Mouse (Mus musculus) right cerebral cortex, adult 2 months (tissue): ENCODE data around the gene Stmn1.
A peak's percentile ranks its signal among the peaks of the same experiment; 100 is the strongest.

Experiments
- DNase-seq, 2 experiments: peaks; one replicate each; pipeline ENCODE4 v3.0.0; 2021 to 2022; ENCODE audit warnings: low spot score in 2 of 2

Stmn1 gene

DNA sequence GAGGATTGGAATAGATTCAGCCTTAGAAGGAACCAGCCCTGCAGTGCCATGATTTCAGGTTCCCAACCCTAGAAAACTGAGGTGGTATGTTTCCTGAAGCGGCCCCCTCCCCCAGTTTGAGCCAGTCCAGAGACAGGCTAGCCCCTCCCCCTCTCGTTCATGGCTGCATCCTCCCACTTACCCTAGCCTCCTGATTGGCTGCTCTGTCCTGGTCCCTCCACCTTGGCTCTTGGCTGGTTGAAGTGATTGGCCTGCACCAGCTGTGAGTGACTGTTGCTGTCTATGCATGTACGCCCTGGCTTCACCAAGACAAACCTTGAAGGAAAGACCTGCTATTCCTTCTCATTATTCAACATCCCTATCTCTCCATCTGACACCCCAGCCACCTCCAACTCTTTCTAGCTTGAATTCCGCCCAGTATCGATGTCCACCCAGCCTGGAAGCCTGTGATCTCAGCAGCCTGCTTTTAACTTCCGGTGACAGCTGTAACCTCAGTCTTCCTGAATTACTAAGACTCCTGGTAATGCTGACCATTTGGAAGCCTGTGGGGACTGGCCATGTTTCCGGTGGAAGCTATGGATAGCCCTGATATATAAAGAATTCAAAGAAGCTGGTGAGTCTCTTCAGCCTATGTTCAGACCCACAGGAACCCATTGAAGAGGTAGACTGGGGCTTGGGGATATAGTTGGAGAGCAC, 10.8 kb upstream of the Stmn1 start:
- no peak for DNase-seq

DNA sequence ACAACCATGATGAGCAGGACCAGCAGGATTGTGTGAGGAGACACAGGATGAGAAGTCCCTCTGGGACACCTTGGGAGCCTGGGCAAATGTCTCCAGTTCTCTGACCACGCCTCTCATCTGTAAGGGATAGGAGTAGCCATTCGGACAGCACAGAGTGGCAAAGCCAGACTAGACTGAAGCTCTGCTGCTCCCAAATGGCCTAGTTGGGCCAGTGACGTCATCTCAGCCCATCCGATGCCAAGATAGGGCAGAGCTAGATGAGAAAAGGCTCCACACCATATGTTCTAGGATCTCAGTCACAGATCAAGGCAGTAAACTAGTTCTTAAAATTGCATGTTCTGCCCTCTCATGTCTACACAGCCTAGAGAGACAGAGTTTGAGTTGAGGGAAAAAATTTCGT, 9.3 kb upstream of the Stmn1 start:
- no peak for DNase-seq

DNA sequence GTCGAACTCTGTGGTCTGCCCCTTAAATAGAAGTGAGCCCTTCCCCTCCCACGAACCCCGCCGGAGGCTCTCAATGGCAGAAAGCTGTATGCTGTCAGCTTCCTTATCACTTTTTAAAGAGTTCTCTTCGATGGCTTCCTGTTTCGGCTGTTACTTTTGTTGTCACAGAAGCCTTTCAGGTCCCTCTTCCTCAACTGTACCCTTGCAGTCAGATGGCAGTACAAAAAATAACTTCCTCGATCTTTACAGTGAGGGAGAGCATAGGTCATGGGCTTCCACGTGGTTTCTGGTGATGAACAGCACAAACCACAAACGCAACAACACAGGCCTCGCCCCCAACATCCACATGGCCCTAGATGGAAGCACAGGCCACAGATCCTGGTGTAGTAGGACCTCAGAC, 7.8 kb upstream of the Stmn1 start:
- no peak for DNase-seq

DNA sequence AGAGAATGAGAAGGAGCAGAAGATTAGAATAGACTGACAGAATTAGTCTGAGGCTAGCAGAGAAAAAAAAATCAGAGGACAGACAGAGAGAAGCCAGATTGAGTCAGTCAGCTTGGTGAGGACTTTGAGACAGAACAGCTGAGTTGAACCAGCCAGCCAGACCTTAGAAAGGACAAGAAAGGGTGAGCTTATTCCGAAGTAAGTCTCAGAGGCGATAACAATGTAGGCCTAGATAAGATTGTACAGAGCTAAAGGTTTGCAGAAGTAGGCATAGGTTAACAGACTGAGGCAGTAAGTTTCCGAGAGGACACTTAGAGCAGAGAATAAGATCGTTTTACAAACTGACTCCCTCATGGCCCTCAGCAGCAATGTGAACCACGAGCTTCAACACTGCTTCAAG, 6.9 kb upstream of the Stmn1 start:
- no peak for DNase-seq

DNA sequence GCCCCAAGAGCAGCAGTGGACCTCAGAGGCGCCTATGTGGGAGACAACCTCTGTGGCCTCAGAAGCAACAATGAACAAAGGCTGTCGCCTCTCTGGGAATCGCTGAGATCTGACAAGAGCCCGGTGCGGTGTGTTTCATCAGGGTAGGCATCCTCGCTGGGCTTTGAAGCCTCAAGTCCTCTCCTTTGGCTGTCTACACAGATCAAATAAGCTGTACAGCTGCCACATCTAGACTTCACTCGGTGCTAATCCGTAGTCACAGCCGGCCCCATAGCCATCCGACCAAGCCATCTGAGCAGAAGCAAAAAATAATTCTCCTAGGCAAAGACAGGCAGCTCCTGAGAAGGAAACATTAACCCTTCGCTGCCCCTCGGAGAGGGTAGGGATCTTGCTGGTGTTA, 2.3 kb upstream of the Stmn1 start:
- DNase-seq = no peak

DNA sequence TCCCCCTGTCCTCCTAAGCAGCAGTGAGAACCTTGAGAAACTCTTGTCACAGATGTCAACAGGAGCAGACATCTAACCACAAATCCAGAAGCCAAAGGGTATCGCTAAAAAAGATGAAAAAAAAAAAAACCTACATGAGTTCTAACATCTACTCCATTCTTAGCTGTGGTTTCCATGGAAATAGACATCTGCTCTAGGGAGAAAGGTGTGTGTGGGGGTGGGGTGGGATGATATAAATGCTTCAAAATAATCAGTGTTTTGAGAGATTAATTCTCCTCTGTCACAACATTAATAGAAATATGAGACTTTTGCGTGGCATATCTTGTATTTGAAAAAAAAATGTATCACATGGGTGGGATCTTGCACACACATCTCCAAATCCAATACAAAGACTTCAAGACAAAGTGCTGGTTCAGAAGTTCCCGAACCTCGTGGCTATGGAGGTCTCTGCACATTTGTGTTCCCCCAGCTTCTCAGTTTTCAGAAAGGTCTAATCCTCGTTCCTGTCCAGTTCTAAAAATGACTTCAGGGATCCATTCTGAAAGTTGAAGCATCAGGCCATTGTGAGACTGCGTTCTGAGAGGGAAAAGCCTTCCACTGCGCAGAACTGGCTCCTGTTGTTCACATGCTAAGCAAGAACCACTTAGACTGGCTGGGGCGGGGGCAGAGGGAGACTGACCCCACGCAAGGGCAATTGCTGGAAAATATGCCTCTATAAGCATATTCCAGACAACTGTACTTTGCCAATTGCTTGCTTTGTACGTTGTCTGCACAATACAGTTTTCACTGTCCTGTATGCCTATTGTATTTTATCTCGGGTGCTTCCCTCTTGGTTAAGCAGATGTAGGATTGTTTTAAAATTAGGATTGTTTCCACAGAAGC, 1.5 kb upstream of the Stmn1 start:
- no peak for DNase-seq

DNA sequence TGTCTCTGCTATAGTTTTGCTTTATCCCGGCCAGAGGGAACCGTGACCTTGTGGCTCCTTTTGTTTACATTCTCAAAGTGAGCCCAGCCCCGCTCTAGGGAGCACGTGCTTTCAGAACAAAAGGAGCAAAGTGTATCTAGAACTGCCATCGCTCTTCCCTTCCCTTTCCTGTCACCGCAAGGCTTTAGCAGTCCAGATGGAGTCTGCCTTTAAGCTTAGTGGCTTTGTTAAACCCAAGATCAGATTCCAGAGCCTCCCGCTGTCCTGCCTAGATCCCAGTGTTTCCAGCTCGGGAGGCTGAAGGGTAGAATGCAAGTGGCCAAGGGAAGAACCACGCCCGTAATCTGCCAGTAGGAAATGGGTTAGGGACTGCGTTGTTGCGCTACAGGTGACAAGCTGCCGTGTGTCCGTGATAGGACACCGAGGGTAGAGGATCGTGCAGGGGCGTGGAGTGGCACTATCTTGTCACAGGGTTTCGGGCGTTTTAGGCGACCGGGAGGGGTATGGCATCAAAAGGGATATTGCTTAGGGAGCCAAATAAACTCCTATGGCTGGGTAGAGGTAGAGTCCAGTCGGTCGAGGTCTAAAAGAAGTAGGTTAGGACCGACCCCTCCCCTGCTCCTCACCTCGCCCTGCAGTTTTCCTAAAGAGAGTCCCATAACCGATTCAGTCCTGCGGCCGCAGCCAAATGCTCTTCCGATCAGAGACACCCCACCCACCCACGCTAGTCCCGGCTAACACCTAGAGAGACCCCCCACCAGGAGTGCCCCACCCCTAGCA, 495 bp upstream of the Stmn1 start:
- DNase-seq = peak in 1 of 2 experiments; percentile 37

DNA sequence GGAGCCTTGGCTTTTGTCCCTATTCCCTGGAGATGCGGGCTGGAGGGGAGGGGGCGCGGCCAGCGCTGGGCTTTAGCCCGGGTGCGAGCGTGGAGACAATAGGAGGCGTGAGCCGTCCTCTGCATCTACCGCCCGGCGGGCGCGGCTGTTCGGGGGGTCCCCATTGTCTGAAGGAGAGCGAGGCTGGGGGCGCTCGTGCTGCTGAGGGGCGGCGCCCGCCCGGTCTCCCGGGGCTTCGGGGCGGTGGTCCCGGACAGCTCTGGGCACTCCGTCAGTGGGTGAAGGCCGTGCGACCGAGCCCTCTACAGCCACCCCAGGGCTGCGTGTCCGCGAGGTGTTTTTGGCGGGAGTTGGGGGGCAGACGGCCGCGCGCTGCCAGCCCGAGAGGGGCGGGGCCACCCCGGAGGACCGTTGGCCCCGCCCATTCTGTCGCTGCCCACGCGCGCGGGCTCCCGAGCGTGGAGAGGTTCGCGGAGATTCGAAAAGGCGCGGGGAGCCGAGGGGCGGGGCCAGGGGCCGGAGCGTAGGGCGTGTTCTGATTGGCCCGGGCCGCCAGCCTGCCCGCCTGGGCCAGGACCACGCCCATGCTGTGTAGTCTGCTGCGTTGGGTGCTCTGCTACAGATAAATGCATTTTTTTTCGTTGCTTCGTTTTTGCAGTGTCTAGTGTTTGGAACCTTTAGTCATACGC, 602 bp downstream of the Stmn1 start:
- DNase-seq = peak; percentile 93 to 95

DNA sequence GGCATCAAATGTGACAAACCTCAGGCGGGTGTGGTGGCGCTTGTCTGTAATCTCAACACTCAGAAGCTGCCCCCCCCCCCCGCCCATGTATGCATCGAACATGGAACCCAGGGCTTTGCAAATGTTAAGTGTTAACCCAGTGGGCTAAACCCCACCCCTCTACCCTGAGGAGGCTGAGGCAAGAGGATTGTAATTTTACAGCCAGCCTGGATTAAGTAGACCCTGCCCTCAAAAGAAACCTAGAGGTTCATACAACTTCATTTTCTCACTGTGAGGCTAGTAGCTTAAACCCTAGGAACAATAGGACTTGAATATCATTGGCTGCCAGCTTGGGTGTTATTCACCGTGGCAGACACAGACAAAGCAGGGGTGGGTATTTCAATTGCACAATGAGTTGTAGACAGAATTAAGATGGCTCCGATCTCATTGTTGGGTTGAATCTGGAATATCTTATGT, 1.2 kb downstream of the Stmn1 start:
- DNase-seq = no peak

DNA sequence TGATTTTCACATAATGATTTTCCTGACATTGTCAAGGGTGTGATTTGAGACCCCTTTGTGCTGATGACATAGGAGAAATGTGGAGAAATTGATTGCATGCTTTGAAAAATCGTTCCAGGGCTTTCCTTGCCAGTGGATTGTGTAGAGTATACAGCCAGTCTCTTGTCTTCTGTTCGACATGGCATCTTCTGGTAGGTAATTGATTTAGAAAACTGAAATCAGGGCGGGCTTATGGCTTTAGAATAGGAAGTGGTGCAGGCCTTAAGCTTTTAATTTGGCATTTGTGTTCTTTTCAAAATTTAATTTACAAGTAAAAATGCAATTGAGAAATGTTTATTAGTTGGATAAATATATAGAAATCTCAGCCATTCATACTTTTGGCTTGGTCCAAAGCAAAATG, 1.9 kb downstream of the Stmn1 start:
- no peak for DNase-seq

DNA sequence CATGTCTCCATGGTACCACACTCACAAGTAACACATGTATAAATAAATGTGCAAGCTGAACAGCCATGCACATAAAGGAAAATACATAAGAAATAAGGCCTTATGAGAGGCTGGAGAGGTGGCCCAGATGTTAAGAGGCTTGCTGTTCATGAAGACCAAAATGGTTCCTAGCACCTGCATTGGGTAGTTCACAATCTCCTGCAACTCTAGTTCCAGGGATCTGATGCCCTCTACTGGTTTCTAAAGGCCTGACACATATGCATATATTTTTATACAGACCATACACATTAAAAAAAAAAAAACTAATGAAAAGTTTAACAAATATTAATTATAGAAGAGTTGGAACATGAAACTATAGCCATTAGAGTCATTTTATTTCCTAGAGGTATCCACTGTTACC, 3.3 kb downstream of the Stmn1 start:
- no peak for DNase-seq

DNA sequence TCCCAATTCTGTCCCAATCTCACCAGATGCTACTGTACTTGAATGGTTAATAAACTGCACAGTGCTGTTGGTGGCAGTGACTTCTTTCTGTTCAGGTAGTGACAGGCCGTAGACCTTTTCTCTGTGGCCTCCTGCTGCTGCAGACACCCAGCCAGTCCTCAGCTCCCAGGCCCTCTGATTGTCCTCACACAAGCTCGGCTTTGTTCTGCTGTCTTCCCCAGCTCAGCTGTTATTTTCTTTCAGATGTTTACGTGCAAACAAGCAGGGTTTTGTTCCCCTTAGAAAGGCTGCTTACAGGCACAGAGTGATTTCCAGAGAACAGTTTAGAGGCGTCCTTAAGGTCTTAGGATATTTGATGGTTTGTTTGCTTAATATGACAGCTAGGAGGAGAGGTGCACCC, 5.6 kb downstream of the Stmn1 start:
- no peak for DNase-seq

DNA sequence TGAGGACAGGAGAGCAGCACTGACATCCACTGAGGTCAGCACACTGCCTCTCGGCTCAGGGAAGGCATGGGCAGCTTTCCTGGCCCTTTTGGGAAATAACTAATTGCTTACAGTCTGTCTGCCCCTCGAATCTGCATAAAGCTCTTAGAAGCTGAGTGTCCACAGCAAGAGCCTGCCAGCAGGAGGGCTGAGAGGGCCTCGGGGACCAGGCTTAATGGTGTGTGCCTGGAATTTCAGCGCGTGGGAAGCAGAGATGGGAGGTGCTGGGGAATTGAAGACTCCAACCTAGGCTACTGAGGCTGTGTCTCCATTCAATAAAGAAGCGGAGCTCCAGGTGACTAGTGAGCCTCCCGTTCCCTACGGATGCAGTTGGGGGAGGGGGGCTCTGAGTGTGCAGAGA, 6.1 kb downstream of the Stmn1 start:
- no peak for DNase-seq

DNA sequence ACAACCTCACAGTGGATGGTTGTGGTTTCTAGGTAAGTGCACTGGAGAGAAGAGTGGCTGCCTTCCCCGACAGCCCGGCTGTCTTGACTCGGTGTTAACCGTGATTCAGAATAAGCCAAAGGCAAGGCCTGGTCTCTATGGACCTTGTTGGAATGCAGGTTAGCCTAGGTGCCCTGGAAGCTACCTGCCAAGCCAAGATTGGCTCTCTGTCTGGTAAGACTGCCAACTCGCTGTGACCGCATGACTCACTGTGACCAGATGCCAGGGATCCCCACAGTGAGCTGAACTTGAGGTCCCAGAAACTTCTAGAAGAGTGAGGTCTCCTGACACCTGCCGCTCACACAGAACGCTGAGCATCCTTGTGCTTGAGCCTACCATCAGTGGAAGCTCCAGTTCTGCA, 8.8 kb downstream of the Stmn1 start:
- no peak for DNase-seq

DNA sequence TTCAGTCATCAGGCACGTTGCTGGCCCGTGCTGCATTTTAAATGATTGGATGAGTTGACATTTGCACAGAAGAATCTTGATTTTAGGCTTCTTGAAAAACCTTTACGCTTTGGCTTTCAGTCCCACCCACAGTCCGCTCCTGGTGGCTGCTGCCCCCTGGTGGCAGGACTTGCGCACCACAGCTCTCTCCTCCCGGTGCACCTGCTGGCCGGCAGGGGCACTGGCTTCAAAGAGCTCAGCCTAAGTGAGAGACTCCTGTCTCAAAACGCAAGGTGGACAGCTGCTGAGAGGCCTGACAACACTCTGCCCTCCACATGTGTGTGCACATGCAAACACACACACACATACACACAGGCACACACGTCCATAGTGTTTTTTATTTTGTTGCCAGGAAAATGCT, 9.9 kb downstream of the Stmn1 start:
- DNase-seq = peak; percentile 92 to 98

DNA sequence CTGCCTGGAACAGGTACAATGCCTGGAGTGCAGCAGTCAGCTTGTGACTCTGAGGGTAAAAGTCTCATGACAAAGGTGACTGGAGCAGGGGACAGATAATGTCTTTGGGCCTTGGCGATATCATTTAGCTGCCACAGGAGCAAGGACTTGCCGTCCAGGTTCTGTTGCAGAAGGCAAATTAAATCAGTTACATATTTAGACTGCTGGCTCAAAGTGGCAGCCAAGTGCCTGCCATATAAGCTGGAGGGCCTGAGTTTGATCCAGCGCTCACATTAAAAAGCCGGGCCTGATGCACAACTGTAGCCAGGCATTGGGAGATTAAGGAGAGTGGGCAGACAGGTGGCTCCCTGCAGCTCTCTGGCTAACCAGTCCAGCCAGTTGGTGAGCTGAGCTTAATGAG, 11.7 kb downstream of the Stmn1 start:
- no peak for DNase-seq

DNA sequence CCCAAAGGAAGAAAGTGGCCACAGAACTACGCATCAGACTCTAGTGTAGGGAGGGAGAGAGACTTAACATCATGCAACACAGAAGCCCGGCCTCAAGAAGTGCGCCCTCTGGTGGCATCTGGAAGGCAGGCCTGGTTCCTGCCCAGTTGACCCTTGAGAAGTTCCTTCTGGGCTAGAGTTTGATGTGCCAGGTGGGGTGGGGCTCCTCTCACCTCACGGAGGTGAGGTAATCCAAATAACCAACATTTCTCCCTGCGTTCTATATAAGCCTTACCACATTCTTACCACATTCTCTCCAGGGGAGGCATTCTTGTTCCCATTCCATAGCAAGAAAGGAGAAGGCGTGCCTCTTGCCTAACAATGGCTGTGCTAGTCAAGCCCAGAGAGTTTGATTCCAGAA, 12.7 kb downstream of the Stmn1 start:
- peak; percentile 77 for DNase-seq

DNA sequence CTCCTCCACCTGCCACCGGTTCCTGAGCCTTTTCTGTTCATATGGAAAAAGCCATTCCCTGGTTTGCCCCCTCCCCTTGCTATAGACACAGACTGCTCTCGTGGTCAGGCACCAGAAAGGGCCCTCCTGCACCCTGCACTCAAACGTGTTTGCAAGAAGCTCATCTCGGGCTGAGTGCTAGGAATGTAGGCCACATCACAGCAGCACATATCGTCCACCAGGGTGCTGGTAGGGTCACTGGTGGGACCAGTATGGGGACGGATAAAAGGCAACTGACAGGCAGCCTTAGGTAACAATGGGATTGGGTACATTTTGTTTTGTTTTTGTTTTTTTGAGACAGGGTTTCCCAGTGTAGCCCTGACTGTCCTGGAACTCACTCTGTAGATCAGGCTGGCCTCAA, 13.2 kb downstream of the Stmn1 start:
- no peak for DNase-seq

DNA sequence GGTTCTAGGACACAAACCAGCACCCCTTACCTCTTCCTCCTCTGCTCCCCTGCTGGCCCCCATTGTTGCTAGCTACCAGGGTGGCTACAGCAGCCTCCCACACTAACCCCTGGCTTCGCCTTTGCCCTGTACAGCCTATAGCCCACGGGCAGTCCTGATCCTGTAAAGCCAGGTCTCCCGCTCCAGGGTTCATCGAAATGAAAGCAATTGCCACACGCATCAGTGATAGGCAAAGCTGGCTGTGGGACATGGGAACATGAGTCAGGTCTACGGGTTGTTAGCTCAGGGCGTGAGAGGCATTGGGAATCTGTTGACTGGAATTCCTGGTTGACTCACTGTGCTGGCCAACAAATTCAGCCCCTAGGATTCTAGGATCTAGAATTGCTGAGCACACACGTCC, 14.3 kb downstream of the Stmn1 start:
- no peak for DNase-seq

DNA sequence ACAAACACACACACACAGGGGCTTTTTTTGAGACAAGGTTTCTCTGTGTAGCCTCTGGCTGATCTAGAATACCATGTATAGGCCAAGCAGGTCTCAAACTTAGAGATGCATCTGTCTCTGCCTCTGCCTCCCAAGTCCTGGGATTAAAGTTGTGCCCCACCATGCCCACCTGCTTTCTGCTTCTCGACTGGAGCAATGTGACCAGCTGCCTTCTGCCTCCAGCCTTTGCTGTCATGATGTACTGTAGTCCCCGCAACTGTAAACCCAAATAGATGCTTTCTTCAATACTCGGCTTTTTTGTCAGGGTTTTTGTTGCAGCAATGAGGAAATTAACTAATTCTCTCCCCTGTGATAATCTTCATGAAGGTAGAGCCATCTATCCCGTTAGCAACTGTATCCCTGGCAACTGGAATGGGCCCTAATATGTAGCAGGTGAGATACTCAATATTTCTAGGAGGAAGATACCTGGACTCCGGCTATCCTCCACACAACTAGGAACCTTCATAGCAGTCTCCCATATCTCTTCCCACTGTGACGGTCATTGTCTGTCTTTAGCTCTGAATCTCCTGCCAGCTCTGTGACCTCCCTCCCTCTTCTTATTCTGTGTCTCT, 15.1 kb downstream of the Stmn1 start:
- no peak for DNase-seq

DNA sequence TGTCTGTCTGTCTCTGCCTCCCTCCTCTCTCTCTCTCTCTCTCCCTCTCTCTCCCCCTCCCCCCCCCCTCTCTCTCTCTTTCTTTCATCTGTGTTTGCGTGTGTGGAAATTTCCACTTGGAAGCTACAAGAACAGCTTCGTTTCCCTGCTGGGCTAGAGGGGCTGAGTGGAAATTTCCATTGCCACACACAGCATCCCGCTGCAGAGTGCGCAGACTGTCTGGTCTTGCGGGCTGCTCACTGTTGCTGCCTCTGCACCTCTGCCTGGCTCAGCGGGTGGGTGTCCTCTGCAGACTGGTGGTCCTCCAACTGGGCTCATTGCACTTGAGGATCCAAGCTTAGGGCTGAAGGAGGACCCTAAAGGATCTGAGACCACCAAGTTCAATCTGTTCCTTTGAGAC, 15.6 kb downstream of the Stmn1 start:
- DNase-seq = peak; percentile 66 to 68
